Mouse (Mus musculus) neutrophil, adult 5-6 weeks (primary cell): ENCODE results near the gene Otp. TPM values are rescaled to one million over a fixed set of nuclear protein-coding genes. Genes with fewer than 3 reads are reported as not detected.

Experiments used
- ATAC-seq: fragments of 151-379, 151-347 bp; 2 replicates; pipeline ENCODE4 v1.8.0; 2017; ENCODE audit warnings: mild to moderate bottlenecking, moderate TSS enrichment; ENCODE audit not compliant: insufficient number of reproducible peaks, poor library complexity, low FRiP score, severe bottlenecking; ENCODE audit errors: extremely low read depth
- total RNA-seq: library from RNA; stranded (forward); fragments of 200-1000 nt; gene quantifications from 2 replicates; pipeline ENCODE4 v1.2.3, GENCODE M21; 2017

The Otp gene
- total RNA-seq, 1 experiment from 2014 or later = not detected

DNA sequence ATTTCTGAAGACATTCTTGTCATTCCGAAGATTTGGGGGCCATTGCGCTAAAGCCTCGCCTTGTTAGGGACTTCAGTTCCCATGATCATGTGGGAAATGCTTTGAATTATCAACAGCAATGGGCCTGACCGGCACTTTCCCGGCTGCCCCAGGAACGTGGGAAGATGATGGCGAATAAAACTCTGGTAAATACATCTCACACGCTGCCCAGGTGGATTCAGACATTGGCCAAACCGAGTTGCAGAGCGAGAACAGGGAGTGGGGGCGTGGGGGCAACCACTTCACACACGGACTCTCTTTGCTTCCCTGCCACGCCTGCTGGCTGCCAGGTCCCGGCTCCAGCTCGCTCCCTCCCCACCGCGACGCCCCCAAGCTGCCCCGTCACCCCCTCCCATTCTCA is 3.0 kb upstream of the Otp start:
- no peak for ATAC-seq

- no peak for ATAC-seq
Observed at GRCm38 (mm10) chr13:94873111-94874038, 2.0 kb upstream of the Otp start.

GRCm38 (mm10) chr13:94874039-94874425 is 1.4 kb upstream of the Otp start:
- ATAC-seq = no peak

DNA sequence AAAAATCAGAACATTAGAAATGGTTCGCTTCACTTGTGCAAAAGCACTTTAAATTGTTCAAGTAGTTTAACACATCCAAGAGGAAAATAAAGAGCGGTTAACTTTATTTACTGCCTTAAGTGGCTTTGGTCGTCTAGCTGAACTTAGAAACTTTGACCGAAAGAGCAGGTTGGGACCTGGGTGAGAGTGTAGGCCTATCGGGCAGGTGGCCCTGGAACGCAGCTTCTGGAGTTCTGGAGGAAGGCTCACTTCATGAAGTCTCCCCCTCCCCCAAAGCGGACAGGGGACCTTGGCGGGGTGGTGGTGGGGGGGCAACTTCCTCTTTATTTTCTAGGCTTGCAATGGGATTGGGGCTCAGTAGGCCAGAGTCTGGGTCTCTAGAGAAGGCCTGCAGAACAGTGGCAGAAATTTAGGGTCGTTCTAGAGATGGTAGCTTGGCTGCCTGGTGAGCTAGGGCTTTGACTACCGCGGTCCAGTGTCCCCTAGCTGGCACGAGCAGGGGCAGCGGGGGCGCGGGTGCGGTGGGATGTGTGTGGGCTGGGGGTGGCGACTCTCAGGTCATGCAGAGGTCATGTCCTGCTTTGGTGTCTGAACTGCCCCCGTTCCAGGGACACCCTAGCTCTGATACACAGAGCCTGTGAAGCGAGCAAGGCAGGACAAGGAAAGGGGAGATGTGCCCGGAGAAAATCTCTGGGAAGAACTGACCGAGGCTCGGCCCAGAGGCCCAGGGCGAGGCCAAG is 576 bp upstream of the Otp start:
- ATAC-seq = no peak

DNA sequence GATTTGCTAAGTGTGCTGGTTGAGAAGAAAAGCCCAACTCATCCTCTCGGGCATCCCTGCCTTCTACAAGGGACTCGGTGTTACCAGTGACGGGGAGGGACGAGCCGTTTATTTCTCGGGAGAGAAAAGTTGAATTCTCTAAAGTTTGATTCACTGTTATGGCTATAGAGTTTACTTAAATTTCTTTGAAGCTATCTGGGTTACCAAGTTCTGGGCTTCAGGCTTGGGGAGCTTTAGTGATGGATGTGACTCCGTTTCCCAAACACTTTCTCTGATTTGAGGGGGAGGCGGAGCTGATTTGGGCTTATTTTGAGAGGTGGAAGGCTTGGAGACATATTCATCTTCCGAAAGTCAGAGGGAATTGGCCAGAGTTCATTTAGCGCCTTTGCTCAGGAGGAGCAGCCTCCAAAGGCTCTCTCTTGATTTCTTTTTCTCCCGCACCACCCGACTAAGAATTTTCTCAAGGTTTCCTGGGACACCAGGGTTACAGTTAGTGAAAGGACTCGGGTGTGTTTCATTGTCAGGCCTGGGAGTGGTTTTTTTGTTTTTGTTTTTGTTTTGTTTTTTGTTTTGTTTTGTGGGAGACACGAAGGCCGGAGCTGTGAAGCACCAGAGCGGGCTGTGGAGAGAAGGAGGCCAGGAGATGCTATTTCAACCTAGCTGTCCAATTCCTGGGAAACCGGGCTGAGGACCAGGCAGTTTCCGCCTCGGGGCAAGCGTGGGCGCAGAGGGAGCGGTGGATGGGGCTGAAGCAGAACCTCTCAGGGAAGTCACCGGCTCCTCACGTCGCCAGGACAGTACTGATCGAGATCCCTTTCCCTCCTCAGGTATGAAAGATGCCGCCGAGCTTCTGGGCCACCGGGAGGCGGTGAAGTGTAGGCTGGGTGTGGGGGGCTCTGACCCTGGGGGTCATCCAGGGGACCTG is 1.1 kb downstream of the Otp start:
- ATAC-seq = no peak

DNA sequence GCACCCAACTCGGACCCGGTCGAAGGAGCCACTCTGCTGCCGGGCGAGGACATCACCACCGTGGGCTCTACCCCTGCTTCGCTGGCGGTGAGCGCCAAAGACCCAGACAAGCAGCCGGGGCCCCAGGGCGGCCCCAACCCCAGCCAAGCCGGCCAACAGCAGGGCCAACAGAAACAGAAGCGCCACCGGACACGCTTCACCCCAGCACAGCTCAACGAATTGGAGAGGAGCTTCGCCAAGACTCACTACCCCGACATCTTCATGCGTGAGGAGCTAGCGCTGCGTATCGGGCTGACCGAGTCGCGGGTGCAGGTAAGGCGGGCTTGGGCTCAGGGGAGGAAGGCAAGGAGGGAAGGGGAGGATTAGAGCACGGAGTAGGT is 1.8 kb downstream of the Otp start:
- no peak for ATAC-seq

DNA sequence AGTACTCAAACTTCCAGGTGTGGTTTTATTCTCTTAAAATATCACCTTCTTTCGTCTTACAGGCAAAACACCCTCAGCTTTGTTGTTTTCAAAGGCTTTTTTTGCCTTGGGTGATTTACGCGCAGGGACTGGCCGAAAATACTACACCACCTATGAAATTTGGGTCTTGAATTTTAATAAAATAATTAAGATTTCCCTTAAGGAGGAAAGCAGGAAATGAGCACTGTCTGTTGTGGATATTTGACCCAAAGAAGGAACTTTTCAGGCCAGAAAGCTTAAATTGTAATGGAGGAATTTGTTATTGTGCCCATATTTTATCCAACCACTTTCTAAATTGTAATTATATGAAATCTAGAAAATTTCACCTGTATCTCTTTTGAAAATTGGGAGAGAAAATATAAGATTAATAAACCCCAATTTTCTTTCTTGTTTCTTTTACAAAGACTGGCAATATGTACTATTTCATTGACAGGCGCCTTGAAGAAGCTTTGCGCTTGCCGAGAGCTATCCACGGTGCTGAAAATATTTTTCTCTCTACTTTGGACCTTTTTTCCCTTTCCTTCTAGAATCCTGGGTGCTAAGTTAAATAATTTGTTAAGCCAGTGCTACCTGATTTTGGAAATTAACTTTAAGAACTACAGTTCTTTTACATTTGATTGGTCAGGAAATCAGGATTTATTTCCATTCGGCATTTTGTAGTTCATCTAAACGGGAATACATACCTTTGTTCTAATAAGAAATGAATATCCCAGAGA is 2.8 kb downstream of the Otp start:
- no peak for ATAC-seq

DNA sequence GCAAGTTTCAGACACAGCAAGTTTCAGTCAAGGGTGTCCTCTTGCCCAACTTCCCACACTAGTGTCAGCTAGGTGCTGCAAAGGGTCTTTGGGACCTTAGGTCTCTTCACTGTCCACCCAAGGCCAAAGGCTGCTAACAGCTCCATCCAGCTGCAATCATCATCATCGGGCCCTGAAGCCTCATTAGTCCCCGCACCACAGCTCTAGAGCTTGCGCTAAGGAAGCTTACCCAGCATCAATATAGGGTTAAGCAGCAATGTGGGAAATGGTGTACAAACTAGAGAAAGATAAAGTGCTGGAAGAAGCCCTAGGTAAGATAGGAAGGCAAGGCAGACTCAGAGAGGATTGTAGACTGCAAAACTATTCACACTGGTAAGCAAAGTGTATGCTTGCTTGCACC is 5.8 kb downstream of the Otp start:
- ATAC-seq = no peak

- ATAC-seq = no peak
Observed at GRCm38 (mm10) chr13:94882221-94882620, 6.8 kb downstream of the Otp start.

- ATAC-seq = no peak
Observed at GRCm38 (mm10) chr13:94882711-94883145, 7.3 kb downstream of the Otp start.

GRCm38 (mm10) chr13:94883163-94883965 is 8.0 kb downstream of the Otp start:
- ATAC-seq = no peak

- ATAC-seq = no peak
Observed at GRCm38 (mm10) chr13:94883966-94884960, 8.9 kb downstream of the Otp start.

DNA sequence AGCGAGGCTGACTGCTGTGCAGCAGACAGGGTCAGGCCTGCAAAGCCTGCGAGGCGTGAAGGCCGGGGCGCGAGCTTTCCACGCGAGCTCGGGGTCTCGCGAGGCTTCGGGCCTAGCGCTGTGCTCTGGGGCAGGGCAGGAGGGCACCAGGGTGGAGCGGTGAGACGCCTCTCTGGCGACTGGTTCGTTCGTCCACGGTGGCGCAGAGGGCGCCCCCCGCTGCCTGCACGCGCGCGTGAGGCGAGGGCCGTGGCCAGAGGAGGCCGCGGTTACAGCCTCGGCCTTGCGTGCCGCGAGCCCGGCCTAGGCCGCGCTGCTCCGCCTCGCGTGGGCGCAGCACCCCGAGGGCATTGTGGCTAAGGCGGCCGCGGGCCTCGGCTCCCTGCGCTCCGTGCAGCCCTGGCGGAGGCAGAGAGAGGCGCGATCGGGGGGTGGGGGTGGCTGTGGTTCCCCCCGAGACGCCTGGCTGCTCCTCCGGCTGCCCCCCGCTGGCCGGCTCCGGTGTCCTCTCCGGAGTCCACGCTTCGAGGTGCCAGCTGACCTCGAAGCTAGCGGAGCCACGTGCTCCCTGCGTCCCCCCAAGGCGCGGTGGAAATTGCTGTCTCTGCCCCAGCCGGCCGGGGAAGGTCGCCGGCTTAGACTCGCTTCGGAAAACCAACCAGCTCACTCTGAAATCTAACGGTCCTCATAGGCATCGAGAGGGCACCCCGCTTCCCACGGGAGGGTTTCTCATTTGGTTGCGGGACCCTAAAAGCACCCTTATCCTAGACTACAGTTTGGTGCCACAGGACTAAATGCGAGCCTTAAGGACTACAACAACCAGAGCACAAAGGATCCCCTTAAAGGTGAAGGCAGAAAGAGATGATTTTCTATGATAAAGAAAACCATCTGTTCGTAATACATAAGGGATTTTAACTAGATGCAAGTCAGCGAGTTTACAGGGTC is 10.2 kb downstream of the Otp start:
- ATAC-seq = no peak

DNA sequence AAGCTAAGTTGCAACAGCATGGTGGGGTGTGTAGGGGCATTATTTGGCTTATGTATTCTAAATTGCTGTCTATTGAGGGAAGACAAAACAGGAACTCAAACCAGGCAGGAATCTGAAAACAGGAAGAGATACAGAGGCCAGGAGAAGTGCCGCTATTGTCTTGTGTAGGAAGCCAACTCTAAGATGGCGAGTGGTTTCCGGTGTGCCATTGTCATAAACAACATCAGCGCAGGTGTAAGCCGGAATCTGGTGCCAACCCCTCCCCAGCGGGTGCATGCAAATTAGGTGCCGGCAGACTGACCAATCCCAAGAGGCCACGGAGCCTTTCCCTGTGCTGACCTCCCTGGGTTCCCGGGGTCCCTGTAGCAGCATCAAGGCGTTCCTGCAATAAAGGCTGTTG is 32.4 kb downstream of the Otp start:
- ATAC-seq = no peak

DNA sequence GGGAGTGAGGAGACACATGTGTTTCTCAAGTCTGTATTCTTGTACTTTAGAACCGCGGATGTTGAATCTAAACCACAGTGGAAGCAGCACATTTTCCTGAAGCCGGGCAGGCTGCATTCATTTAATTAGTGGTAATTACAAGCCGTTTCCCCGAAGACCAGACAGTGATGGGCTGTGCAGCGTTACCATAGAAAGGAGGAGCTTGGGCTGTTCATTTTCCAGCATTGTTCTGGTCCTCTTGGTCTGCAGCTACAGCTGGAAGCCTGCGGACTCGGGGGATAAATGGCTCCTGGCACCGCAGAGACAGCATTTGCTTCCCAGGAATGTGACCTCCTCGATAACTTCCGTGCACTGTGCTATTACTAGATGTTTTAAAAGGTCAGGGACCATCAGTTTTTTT is 37.6 kb downstream of the Otp start:
- no peak for ATAC-seq

- no peak for ATAC-seq
Observed at GRCm38 (mm10) chr13:94915654-94916053, 40.3 kb downstream of the Otp start.
